Mouse (Mus musculus): ENCODE measurements at regions not wholly inside any gene's neighbourhood (a gene's known extent, or its start where the extent isn't known, plus 50 kb on each side); places are given as distances from the start of the nearest gene placed in this dataset.

DNA sequence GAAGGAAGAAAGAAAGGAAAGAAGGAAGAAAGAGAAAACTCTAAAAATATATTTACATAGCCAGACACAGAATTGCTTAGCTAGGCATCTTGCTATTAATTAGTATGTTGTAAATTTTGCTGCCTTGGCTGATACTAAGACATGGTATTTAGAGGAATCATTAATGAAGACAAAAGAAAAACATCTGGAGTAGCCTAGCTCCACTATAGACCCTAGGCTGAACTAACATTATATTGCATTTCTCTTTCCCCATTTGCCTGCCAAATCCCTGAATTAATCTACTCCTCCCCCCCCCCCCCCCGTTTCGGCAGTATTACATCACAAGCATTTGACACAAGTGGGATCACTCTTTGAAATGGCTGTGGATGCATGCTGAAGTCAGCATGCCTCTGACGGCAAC, 206.1 kb upstream of the Tet2 start:
- DNase-seq (ENCODE audit: low spot score), result no peak

DNA sequence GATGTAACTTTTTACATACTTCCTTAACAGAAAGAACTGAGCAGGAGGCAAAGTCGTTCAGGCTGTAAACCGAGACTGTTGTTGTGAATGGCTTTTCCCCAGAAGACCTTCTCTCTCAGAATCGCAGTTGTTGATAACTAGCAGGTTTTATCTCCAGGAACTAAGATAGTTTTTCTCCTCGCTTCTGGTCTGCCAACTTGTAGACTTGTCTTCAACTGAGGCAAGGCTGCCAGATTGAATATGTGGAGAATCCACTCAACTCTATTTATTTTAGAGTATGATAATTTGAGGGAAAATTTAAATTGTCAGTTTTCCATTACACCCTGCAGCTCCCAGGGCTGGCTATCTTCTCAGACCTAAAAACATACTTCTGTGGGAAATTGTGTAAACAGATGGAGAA, 206.6 kb upstream of the Tet2 start:
- DNase-seq (ENCODE audit: low spot score), result no peak

DNA sequence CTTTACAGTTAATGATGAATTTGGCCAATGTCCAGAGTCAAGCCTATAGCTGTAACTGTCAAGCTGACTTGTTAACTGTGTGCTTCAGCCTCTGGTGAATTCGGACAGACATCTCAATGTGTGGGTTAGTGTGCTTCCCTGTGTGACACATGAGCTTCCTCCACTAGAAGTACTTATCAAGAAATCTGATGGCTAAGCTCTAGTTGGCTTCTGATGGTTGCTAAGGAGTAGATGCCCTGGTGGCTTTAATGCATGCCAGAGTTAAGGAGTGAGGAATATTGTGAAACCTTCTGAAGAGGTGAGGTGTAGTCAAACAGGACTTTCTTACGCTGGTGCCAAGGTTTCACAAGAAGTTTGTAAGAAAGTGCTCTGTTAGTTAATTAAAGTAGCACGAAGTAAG, 208.1 kb upstream of the Tet2 start:
- DNase-seq (ENCODE audit: low spot score), result no peak

DNA sequence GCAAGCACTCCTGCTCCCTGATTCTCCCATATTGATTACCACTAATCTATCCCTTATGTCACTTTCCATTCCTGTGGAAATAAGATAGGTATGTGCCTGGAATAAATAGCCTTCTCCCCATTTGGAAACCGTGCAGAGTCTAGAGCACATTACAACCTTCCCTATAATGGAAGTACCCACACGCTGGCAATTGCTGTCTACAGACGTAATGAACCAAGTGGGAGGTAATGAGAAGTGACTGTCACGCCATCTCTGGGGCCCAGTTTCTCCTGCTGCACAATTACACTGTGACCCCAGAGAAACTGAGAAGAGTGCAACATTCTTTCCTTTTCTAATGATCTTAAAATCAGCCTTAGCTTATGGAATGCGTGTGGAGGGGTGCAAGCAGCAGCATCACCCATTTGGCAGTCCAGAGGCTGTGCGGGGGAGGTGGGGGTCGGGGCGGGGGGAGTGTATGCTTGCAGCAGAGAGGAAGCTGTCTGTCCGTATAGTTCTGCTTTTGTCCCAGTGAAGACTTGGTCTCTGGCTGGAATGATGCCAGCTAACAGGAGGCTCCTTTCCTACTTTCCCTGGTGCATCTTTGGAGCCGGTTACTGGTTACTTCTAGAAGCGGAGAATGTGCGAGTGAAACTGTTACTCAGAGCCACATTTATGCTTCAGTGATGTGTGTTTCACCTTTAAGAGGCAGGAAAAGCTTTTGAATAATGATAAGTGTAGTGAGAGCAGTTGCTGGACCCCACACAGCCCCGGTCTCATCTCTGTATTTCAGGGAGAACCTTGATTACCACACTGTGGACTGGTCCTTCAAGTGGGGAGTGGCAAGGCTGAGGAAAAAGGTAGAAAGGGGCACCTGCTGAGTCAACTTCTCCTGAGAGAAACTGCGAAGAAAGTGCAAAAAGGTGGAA, 209.3 kb upstream of the Tet2 start:
- DNase-seq (ENCODE audit: low spot score), result no peak

DNA sequence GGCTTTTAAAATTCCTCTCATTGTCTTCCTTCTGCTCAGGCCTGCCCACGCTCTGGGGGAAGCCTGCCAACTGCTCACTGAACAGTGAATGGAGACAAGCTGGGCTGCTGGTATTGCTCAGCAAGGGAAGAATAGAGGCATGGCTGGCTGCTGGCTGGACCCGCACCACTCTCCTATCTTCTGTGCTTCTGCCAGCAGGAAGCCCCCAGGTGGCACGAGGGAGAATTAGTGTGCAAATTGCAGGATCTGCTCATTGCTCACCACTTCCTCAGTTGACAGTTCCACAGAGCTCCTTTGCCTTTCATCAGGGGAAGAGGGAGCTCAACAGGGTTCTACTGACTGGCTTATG, 209.9 kb upstream of the Tet2 start:
- no peak for DNase-seq (ENCODE audit: low spot score)

DNA sequence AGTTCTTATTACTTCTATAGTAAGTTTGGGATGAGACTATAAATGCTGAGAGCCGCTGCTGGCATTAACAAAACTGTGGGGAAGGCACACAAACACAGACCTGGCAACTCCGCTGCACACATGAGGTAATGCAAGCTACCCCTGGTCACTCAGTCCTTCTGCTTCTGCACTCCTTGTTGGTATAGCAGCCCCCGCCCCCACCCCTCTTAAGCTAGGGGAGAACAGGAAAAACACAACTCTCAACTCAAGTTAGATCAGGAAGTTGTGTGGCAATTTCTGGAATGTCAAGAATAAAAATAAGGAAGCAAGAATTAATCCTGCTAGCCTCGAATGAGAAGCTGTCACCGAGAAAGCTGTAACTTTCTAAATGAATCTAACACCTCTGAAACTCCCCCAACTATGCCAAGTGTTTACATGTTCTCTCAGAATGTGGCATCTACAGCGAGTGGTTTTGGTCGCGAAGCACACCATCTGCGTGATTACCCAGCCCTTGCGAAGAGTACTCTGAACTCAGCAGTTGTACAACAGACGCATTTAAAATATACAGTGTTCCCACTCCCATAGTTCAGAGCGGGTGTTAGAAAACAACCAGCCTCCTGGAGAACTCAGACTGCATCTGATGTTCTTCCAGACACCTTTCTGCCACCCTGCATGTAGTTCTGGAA, 212.9 kb upstream of the Tet2 start:
- no peak for DNase-seq (ENCODE audit: low spot score)

DNA sequence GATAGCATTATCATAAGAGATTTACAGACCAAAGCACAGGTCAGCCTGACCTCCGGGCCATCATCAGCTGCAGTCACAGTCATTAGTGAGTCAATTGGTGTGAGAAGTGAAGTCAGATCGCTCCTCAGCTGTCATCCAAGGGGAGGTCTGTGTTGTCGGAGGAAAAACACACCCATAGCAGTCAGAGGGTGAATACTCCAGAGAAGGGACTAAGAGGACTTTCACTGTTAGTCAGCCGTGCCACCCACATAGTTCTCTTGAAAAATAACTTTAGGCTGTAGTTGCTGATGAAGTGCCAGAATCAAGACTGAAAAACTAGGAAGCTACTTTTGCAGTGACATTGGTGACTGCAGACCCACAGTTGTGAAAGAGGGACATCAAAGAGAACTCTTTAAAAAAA, 213.5 kb upstream of the Tet2 start:
- DNase-seq (ENCODE audit: low spot score), result no peak

DNA sequence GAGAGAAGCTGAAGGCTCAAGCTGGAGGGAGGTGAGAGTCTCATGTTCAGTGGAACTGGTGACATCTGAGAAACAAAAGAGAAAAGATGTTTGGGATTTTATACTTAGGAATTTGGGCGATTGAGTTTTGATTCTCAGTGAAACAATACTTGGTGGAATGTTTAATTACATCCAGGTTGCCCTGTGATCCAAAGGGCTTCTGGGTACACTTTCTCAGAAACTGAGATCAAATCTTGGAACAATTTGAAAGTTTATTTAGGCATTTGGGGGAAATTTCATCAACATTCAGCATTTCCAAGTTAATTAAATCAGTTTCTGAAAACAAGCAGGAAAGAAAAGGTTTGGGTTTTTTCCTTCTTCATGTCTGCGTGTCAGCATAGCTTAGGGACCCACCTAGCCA, 214.7 kb upstream of the Tet2 start:
- no peak for DNase-seq (ENCODE audit: low spot score)

DNA sequence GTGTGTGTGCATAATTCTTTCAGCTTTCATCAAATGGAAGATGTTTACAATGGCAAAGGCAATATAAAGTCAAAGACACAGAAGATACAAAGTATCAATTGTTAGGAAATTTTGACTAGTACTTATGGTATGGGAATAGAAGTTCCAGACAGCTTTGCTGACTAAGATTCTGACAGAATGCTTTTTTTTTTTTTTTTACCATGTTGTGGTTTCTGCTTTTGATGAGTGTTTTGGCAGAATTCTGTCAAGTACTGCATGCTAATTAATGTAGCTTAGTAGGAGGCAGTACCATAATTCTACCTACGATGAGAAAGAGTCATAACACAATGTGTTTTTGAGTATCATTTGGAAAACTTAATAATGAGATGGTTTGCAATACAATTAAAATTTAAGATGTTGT, 215.3 kb upstream of the Tet2 start:
- DNase-seq (ENCODE audit: low spot score), result no peak

DNA sequence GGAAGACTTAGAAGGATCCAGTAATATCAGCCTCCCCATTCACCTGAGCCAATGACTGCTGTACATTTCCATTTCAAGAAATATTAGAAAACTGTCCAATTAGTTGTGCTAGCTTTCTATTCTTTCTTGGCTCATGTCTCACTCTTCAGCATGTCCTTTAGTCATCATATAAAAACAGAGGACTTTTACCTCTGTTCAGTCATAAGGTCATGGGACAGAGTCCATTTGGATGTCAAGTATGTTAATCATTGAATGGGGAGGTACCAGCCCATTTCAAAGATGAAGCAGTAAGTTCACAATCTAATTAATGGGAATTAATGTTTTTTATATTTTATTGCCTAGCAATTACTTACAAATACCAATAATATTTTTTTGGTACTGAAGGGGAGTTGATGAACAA, 218.8 kb upstream of the Tet2 start:
- no peak for DNase-seq (ENCODE audit: low spot score)

DNA sequence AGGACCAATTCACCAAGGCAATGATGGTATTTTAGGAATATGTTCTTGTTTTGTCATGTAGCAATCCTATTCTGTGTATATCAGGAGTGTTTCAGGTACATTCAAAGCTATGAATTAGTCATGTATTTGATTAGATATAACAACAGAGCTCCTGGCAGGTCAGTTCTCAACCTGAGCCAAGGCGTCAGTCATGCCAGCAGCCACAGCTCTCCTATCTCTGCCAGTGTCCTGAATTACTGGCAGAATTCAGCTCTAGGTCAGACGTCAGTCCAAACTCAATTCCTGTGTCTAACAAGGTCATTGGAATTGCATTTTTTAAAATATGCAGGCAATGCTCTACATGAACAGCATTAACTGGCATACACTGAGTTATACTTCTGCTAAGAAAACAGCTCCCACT, 228.6 kb upstream of the Tet2 start:
- DNase-seq (ENCODE audit: low spot score), result no peak

DNA sequence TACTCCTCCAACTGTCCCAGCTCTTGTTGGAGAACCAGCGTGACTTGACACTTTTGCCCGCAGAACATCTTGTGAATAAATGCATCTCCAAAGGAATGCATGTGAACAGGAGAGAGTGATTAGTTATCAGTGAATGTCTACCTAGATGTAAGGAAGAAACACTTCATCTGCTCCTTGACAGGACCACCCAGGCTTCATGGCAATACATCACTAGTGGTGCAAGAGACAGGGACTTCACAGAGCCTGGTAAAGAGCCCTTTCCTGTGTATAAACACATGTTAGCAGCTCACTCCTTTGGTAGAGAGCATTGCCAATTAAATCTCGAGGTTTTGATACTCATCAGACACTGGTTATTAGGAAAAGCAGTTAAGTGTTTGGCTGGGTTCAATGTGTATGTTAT, 229.3 kb upstream of the Tet2 start:
- DNase-seq (ENCODE audit: low spot score), result no peak

DNA sequence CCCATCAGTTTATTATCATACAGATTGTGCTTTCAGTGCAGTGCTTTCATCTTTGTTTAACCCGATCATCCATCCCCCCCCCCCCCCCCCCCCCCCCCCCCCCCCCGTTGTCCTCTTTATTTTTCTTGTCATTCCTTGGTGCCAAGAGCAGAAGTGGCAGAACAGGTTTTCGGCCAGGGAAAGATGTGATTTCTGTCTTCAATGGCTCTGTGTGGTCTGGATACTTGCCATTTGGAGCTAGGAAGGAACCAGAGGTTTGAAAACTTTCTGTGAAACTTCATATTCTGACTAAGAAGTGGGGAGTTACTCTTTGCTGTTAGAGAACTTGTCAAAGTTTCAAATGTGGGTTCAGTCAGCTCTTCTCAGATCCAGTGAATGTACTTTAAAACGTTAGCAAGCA, 231.1 kb upstream of the Tet2 start:
- no peak for DNase-seq (ENCODE audit: low spot score)

DNA sequence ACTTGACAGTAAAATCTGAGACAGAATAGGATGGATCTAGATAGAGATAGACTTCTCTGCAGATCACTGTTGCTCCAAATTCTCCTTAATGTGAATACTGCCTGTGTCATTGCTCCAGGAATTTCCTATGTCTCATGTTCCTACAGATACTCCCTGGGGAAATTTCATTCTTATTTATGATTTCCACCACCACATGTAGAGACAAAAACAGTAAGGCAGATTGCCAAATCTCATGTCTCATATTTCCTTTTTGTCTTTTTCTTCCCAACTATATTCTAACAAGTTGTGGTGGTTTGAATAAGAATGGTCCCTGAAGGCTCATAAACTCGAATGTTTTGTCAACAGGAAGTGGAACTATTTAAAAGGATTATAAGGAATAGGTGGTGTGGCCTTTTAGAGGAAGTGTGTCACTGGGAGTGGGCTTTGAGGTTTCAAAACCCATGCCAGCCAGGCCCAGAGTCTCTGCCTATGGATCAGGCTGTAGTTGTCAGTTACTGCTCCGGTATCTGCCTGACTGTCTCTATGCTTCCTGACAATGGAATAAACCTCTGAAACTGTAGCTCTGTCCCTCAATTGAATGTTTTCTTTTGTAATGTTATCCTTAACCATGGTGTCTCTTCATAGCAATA, 234.3 kb upstream of the Tet2 start:
- no peak for DNase-seq (ENCODE audit: low spot score)

DNA sequence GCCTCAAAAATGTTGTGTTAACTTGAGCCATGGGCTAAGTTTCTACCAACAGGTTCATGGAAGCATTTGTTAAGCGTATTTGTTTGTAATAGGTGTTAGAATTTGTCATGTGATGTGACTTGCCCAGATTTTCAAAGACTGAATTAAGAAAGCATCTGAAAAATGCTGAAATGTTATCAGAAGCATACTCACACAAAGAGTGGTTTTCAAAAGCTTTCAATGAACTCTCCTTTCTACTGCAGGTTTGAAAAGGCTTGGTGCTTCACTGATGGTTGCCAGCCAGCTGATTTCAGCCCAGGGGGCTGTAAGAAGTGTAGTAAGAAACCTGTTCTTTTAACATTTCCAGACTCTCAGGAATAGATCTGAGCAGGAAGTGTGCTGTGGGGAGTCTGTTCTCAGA, 238.1 kb upstream of the Tet2 start:
- no peak for DNase-seq (ENCODE audit: low spot score)

DNA sequence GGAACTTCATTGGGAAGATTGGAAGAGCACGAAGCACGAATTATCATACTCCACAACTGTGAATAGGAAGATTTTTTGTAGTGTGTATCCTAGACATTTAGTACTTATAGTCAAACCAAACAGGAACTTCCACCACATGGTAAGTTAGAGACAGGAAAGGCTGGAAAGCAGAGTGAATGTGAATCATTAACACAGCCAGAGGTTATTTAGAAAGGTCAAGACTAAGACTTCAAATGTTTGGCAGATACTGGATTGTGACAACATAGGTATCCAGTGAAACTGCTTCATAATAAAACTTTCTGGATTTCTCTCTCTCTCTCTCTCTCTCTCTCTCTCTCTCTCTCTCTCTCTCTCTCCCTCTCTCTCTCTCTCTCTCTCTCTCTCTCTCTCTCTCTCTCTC, 246.4 kb upstream of the Tet2 start:
- DNase-seq (ENCODE audit: low spot score), result no peak

DNA sequence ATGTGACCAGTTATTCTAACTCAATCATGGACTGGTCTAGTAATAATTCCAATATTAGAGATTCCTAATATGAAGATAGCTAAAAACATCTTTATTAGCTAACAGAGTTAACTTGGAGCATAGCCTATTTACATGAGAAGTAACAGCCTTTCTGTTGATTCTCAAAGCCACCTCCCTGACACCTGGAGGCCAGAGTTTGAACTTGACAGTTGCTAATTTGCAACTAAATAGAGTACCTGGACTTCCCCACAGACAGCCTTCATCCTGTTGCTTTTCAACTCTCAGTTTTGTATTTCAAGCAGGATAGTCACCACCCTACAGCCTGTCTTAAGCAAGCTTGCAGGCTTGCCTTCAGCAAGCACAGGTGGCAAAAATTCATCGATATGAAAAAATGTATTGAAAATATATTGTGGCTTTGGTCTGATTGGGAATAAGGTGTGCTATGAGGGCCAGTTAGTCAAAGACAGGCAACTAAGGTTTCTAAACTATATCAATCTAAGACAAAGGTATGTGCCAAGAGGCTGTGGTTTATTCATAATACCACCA, 264.1 kb upstream of the Tet2 start:
- no peak for DNase-seq (ENCODE audit: low spot score)

DNA sequence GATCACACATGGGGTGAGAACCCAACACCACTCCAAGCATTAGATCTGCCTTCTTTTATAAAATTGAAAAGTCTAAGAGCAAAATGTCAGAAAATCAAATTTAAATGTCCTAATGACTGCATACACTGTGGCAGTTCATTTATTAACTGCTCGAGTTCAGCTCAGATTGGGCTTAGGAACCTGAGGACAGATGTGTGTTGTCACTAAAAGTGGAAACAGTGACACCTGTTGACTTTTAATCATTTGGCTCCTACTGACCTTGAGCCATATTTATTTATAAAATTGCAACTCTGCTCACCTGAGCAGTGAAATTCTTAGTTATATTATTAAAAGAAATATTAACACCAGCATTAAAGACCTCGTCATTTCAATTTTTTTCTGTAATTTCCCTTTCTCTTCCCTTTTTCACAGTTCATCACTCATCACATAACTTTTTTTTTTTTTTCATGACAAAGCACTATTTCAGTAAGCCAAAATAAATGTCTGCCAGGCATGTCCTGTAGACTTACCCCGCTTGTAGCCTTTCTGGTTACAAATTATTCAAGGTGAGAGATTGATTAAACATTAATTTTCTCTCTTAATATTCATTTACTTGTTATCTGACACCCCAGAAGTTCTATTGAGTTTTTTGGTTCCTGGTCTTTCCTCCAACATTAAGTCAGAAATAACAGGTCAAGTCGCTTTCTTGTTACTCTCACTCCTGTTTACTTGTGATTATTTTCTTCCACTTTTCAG, 274.2 kb upstream of the Tet2 start:
- no peak for DNase-seq (ENCODE audit: low spot score)

DNA sequence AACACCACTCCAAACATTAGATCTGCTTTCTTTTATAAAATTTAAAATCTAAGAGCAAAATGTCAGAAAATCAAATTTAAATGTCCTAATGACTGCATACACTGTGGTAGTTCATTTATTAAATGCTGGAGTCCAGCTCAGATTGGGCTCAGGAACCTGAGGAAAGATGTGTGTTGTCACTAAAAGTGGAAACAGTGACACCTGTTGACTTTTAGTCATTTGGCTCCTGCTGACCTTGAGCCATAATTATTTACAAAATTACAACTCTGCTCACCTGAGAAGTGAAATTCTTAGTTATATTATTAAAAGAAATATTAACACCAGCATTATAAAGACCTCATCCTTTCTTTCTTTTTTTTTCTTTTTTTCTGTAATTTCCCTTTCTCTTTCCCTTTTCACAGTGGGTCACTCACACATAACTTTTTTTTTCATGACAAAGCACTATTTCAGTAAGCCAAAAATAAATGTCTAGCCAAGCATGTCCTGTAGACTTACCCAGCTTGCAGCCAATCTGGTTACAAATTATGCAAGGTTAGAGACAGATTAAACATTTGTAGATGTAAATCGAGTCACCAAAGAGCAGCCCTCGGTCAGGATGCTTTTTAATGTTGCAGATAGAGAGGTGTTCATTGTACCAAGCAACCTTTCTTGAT, 288.9 kb upstream of the Tet2 start:
- DNase-seq (ENCODE audit: low spot score), result no peak

DNA sequence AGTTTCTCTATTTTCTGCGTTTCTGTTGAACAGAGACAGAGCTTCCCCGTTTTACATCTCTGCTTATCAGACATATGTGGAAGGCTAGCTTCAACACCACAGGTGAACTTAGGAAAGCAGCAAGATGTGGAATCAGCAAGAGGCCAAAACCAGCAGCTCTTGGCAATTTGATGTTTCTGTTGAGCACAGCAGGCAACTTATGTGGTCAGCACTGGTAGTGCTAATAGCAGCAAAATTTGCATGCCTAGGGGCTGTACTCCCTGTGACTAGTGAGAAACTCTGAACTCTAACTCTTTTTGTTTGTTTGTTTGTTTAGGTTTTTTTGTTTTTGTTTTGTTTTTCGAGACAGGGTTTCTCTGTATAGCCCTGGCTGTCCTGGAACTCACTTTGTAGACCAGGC, 289.5 kb upstream of the Tet2 start:
- DNase-seq (ENCODE audit: low spot score), result no peak

DNA sequence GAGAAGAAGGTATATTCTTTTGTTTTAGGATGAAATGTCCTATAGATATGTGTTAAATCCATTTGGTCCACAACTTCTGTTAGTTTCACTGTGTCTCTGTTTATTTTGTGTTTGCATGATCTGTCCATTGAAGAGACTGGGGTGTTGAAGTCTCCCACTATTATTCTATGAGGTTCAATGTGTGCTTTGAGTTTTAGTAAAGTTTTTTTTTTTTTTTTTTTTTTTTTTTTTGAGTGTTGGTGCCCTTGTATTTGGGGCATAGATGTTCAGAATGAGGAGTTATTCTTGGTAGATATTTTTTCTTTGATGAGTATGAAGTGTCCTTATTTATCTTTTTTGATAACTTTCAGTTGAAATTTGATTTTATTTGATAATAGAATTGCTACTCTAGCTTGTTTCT, 301.4 kb upstream of the Tet2 start:
- no peak for DNase-seq (ENCODE audit: low spot score)

DNA sequence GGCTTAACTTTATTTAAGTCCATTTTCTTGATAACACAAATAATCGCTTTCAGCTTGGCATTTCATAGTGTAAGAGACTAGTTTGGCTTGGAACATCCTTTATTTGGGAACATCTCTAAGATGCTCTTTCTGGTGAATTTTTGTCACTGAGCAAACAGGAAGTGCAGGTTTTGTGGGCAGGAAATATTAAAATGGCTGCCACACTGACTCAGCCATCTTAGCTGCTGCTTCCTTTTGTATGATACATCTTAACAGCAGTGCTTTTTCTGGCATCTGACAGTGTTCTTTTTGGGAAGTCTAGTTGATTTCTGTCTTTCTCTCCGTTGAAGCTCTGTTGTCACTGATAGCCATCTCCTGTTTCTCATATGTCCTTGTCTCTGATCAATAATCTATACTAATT, 329.4 kb upstream of the Tet2 start:
- no peak for DNase-seq (ENCODE audit: low spot score)
